Mouse (Mus musculus) intestine, embryonic 15.5 days (tissue): ENCODE results near the gene Pagr1a. TPM values are rescaled to one million over a fixed set of nuclear protein-coding genes. Genes with fewer than 3 reads are reported as not detected.

Experiments used
- ATAC-seq: fragments of 200-750 bp; cut with Nextera tagmentation; 2 replicates; pipeline ENCODE4 v1.8.0; 2017; ENCODE audit warnings: moderate TSS enrichment, moderate library complexity
- H3K27ac ChIP-seq: fragments of 300-500 bp; sonication (generic); 2 replicates; pipeline ENCODE4 v1.5.1; 2015; ENCODE audit warnings: mild to moderate bottlenecking, inconsistent platforms
- H3K27me3 ChIP-seq: fragments of 300-500 bp; sonication (generic); replicated peaks from 2 replicates; pipeline ENCODE4 v1.6.1; 2015; ENCODE audit warnings: inconsistent platforms
- H3K36me3 ChIP-seq: fragments of 300-500 bp; sonication (generic); 2 replicates; pipeline ENCODE4 v1.6.1; 2015; ENCODE audit warnings: inconsistent platforms
- H3K4me1 ChIP-seq: fragments of 300-500 bp; sonication (generic); replicated peaks from 2 replicates; pipeline ENCODE4 v1.6.1; 2015; ENCODE audit warnings: inconsistent platforms
- H3K4me2 ChIP-seq: fragments of 300-500 bp; sonication (generic); replicated peaks from 2 replicates; pipeline ENCODE4 v1.6.1; 2015; ENCODE audit warnings: mild to moderate bottlenecking, inconsistent platforms
- H3K4me3 ChIP-seq: fragments of 300-500 bp; sonication (generic); replicated peaks from 2 replicates; pipeline ENCODE4 v1.5.1; 2015; ENCODE audit warnings: inconsistent platforms
- H3K9ac ChIP-seq: fragments of 300-500 bp; sonication (generic); 2 replicates; pipeline ENCODE4 v1.6.1; 2015; ENCODE audit warnings: inconsistent platforms
- H3K9me3 ChIP-seq: fragments of 300-500 bp; sonication (generic); 2 replicates; pipeline ENCODE4 v1.6.1; 2016; ENCODE audit warnings: inconsistent platforms
- WGBS: fragments of 180-500 bp; shearing (Covaris S2); methylation state at CpG from one replicate; pipeline ENCODE4 v1.1.7; 2015; 5-methylcytosine and 5-hydroxymethylcytosine counted together
- polyA plus RNA-seq: library from polyadenylated mRNA; unstranded; fragments of >200 nt; fragmentation: Nextera tagmentation; extraction: Ambion mirVana; gene quantifications from 2 replicates; pipeline ENCODE4 v1.2.1, GENCODE M21; 2015

Pagr1a gene
- polyA plus RNA-seq, 1 experiment from 2014 or later = 48.4 TPM

DNA sequence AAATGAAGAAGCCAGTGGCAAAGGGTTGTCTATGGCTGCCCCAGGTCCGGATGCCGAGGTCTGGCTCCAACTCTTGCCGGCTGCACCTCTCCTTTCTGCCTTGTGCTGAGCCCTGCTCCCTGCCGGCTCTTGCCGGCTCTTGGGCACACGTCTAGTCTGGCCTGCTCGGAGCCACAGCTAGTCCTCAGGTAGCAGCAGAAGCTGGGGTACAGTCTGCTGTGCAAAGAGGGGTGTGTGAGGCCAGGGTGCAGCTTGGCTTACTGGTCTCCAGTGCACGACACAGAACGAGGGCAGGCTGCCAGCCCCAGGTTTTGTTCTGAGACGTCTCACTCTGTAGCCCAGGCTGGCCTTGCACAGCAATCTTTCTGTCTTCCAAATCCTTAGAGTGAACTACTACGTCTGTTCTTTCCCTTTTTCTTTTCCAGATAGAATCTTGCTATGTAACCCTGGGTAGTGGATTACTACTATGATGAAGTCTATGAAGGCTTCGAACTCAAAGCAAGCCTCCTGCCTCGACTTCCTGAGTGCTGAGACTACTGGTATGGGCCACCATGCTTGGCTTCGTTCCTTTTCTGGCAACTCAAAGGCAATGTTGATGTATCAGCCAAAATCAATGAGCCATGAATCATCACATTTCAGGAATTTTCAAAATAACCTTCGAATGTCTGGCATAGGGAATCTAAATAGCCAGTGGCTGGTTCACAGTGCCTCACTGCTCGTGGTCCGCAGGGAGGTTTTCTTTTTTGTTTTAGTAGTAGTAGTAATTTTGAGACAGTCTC lies 7.7 kb downstream of the Pagr1a start:
- Histone ChIP-seq H3K4me2 (peak overlapping the region; percentile 10; the same call in 1 of the 2 replicates), H3K36me3 (0 out of 2 replicates have a peak, but pooled peaks cover 3% of the 10 kb centered on the region), H3K4me3 (no peak overlapping the region), H3K4me1 (peaks cover 26% of the 10 kb centered on the region), H3K9ac (peak overlapping the region; percentile 18), H3K27ac (peak overlapping the region; percentile 93), H3K27me3 (no peaks in the 10 kb centered on the region), H3K9me3 (no peaks in the 10 kb centered on the region)
- WGBS = 78% methylated on average over 17 of the region's 17 CpGs
- ATAC-seq = 0 out of 2 replicates have a peak, but pooled peaks have one; percentile 3

- 37% methylated on average over 9 of the region's 9 CpGs for WGBS
- H3K36me3 ChIP-seq = 0 out of 2 replicates have a peak, but pooled peaks cover 3% of the 10 kb centered on the region
- peaks cover 23% of the 10 kb centered on the region for H3K4me1 ChIP-seq
- peak overlapping the region; percentile 93 for H3K27ac ChIP-seq
- H3K4me3 ChIP-seq = no peak overlapping the region
- no peaks in the 10 kb centered on the region for H3K27me3 ChIP-seq
- ATAC-seq = peak; percentile 97
- no peaks in the 10 kb centered on the region for H3K9me3 ChIP-seq
- peak overlapping the region; percentile 41 for H3K4me2 ChIP-seq
- H3K9ac ChIP-seq = peak overlapping the region; percentile 18
Measured at GRCm38 (mm10) chr7:127008239-127009019, 8.7 kb downstream of the Pagr1a start.

GRCm38 (mm10) chr7:127007313-127008024 lies 9.7 kb downstream of the Pagr1a start:
- Histone ChIP-seq H3K27me3 (no peaks in the 10 kb centered on the region), H3K36me3 (no peaks in the 10 kb centered on the region), H3K4me3 (no peak overlapping the region), H3K4me1 (peaks cover 23% of the 10 kb centered on the region), H3K4me2 (no peak overlapping the region), H3K9ac (no peak overlapping the region; the same call in 1 of the 2 replicates), H3K27ac (peak overlapping the region; percentile 93), H3K9me3 (no peaks in the 10 kb centered on the region)
- WGBS = 84% methylated on average over 6 of the region's 6 CpGs
- no peak for ATAC-seq

- Histone ChIP-seq H3K36me3 (no peaks in the 10 kb centered on the region), H3K4me2 (no peak overlapping the region), H3K4me3 (no peak overlapping the region), H3K9ac (no peak overlapping the region), H3K27ac (no peak overlapping the region), H3K9me3 (no peaks in the 10 kb centered on the region), H3K27me3 (no peaks in the 10 kb centered on the region), H3K4me1 (peaks cover 20% of the 10 kb centered on the region)
- WGBS = 79% methylated on average over 4 of the region's 4 CpGs
- no peak for ATAC-seq
Measured at GRCm38 (mm10) chr7:127004122-127004875, 12.9 kb downstream of the Pagr1a start.

- Histone ChIP-seq H3K9me3 (no peaks in the 10 kb centered on the region), H3K27me3 (no peaks in the 10 kb centered on the region), H3K36me3 (no peaks in the 10 kb centered on the region), H3K27ac (0 out of 2 replicates have a peak overlapping the region, but pooled peaks have one; percentile 56), H3K4me1 (peaks cover 14% of the 10 kb centered on the region), H3K4me3 (no peak overlapping the region), H3K4me2 (peak overlapping the region; percentile 41), H3K9ac (no peak overlapping the region)
- WGBS = 75% methylated on average over 5 of the region's 5 CpGs
- peak; percentile 84 for ATAC-seq
Measured at GRCm38 (mm10) chr7:127003620-127004019, 13.5 kb downstream of the Pagr1a start.

DNA sequence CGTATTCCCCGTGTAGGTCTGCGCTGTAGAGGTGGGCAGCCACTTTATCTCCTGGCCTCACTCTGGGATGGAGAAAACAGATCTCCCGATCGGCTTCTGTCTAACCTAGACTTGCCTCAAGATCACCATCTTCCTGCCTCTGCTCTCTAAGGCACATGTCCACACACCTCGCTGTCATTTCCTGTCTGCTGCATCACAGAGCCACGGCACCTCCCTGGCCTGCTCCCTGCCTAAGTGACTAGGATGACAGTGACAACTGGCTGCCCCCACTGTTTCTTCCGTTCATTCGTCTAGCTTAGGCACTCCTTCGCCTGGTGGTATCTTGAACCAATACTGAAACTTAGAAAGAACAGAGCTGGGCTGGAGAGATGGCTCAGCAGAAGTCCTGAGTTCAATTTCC lies 17.6 kb downstream of the Pagr1a start:
- H3K4me3 ChIP-seq = no peak overlapping the region
- no peak overlapping the region for H3K9ac ChIP-seq
- no peak for ATAC-seq
- no peak overlapping the region for H3K27ac ChIP-seq
- no peaks in the 10 kb centered on the region for H3K9me3 ChIP-seq
- no peak overlapping the region for H3K4me2 ChIP-seq
- H3K4me1 ChIP-seq = 0 out of 2 replicates have a peak, but pooled peaks cover 4% of the 10 kb centered on the region
- 78% methylated on average over 10 of the region's 10 CpGs for WGBS
- peaks cover 3% of the 10 kb centered on the region for H3K36me3 ChIP-seq
- H3K27me3 ChIP-seq = no peaks in the 10 kb centered on the region

DNA sequence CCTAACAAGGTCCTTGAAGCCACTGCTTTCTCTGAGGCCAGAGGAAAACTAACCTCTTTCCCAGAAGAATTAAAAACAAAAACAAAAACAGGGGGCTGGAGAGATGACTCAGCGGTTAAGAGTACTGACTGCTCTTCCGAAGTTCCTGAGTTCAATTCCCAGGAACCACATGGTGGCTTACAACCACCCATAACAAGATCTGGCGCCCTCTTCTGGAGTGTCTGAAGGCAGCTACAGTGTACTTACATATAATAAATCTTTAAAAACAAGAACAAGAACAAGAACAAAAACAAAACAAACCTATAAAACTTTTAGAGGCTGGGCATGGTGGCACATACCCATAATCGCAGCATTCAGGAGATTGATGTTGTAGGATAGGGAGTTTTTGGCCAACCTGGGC lies 20.7 kb downstream of the Pagr1a start:
- Histone ChIP-seq H3K4me2 (no peak overlapping the region), H3K9ac (no peak overlapping the region), H3K9me3 (no peaks in the 10 kb centered on the region), H3K36me3 (peaks cover 3% of the 10 kb centered on the region), H3K27ac (no peak overlapping the region), H3K4me1 (no peaks in the 10 kb centered on the region), H3K27me3 (no peaks in the 10 kb centered on the region), H3K4me3 (no peak overlapping the region)
- 83% methylated on average over 4 of the region's 4 CpGs for WGBS
- no peak for ATAC-seq

DNA sequence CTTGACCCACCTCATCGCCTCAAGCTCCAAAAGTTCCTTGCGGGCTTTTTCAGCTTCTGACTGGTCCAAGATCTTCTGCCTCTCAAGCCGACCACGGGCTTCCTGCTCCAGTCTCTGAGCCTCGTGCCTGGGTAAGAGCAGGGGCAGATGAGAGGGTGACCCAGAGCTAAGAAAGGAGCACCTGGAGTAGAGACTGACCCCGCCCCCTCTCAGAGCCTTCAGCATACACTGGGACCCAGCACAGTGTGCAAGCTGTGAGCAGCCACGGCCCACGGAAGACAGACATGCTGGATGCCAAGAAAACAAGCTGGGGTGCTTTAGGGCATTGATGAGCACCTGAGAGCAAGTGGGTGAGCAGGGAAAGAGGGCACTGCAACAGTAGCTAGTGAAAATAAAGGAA lies 28.3 kb downstream of the Pagr1a start:
- Histone ChIP-seq H3K4me3 (no peak overlapping the region), H3K4me2 (no peak overlapping the region), H3K4me1 (no peaks in the 10 kb centered on the region), H3K9me3 (no peaks in the 10 kb centered on the region), H3K36me3 (no peaks in the 10 kb centered on the region), H3K27ac (no peak overlapping the region), H3K9ac (no peak overlapping the region), H3K27me3 (no peaks in the 10 kb centered on the region)
- ATAC-seq = no peak
- 73% methylated on average over 8 of the region's 8 CpGs for WGBS

GRCm38 (mm10) chr7:126986319-126986718 lies 30.8 kb downstream of the Pagr1a start:
- H3K4me3 ChIP-seq = no peak overlapping the region
- no peaks in the 10 kb centered on the region for H3K9me3 ChIP-seq
- H3K4me1 ChIP-seq = peaks cover 3% of the 10 kb centered on the region; the same call in 1 of the 2 replicates
- peaks cover 3% of the 10 kb centered on the region; the same call in 1 of the 2 replicates for H3K36me3 ChIP-seq
- no peak overlapping the region for H3K27ac ChIP-seq
- H3K9ac ChIP-seq = no peak overlapping the region
- WGBS = 46% methylated on average over 9 of the region's 9 CpGs
- peak; percentile 74 for ATAC-seq
- H3K27me3 ChIP-seq = no peaks in the 10 kb centered on the region
- no peak overlapping the region for H3K4me2 ChIP-seq

DNA sequence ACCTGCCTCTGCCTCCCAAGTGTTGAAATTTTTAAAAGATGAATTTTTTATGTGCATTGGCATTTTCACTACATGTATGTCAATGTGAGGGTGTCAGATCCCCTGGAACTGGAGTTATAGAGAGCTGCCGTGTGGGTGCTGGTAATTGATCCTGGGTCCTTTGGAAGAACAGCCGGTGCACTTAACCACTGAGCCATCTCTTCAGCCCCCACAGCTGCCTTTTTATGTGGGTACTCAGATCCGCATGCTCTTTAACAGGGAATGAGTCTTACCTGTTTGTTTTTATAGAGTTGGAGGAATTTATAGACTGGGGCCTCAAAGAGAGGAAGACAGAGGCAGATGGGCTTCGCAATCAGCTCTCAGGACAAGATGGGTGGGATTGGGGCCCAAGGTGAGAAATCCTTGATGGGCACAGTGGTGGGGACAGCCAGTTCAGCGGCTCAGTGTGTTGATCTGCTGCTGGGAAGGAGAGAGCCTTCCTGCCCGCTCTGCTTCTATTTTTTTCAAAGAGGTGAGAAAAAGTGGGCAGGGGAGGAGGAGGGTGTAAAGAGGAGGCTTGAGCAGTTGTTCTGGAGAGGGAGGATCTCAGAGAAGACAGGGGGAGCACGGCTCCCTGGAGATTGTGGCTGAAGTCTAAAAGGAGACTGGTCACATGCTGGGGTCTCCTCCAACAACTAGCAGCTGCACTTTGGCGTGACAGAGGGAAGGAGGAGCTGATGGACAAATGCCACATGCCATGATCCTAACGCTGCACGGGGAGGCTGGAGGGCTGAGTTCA lies 32.3 kb downstream of the Pagr1a start:
- Histone ChIP-seq H3K36me3 (peaks cover 12% of the 10 kb centered on the region; the same call in 1 of the 2 replicates), H3K27ac (no peak overlapping the region), H3K4me3 (no peak overlapping the region), H3K9me3 (no peaks in the 10 kb centered on the region), H3K27me3 (no peaks in the 10 kb centered on the region), H3K4me1 (peaks cover 3% of the 10 kb centered on the region; the same call in 1 of the 2 replicates), H3K4me2 (no peak overlapping the region), H3K9ac (no peak overlapping the region)
- WGBS = 44% methylated on average over 10 of the region's 10 CpGs
- ATAC-seq = no peak

DNA sequence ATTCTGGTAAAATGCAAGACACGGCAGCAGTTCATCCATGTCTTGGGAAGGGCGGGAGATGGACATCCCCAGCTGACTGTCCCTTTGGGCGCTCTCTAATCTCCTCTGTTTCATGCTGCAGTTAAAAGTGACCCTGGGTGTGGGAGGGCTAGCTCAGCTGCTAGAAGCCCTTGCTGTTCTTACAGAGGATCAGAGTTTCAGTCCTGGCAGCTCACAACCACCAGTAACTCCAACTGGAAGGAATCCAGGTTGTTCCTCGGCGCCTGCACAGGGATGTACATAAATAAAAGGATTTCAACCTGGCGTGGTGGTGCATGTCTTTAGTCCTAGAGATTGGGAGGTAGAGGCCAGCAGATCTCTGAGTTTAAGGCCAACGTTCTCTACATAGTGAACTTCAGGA lies 34.0 kb downstream of the Pagr1a start:
- Histone ChIP-seq H3K27ac (no peak overlapping the region), H3K27me3 (no peaks in the 10 kb centered on the region), H3K4me1 (peaks cover 3% of the 10 kb centered on the region; the same call in 1 of the 2 replicates), H3K36me3 (peaks cover 23% of the 10 kb centered on the region), H3K4me2 (no peak overlapping the region), H3K9me3 (no peaks in the 10 kb centered on the region), H3K4me3 (no peak overlapping the region), H3K9ac (no peak overlapping the region)
- 77% methylated on average over 7 of the region's 7 CpGs for WGBS
- ATAC-seq = no peak
